Mouse (Mus musculus) bone marrow, adult 2 months (tissue): ENCODE measurements around the gene Satb1.

Experiments
- CTCF ChIP-seq: fragments of 200-500 bp; IDR thresholded peaks from 2 replicates; pipeline ENCODE4 v1.5.1; 2011; ENCODE audit warnings: low read length, control low read depth; ENCODE audit not compliant: control insufficient read depth, insufficient read depth
- POLR2A ChIP-seq: fragments of 200-500 bp; IDR thresholded peaks from 2 replicates; pipeline ENCODE4 v1.6.1; 2011; ENCODE audit warnings: low read depth, mild to moderate bottlenecking, control low read depth, low read length, borderline replicate concordance; ENCODE audit not compliant: control insufficient read depth

DNA sequence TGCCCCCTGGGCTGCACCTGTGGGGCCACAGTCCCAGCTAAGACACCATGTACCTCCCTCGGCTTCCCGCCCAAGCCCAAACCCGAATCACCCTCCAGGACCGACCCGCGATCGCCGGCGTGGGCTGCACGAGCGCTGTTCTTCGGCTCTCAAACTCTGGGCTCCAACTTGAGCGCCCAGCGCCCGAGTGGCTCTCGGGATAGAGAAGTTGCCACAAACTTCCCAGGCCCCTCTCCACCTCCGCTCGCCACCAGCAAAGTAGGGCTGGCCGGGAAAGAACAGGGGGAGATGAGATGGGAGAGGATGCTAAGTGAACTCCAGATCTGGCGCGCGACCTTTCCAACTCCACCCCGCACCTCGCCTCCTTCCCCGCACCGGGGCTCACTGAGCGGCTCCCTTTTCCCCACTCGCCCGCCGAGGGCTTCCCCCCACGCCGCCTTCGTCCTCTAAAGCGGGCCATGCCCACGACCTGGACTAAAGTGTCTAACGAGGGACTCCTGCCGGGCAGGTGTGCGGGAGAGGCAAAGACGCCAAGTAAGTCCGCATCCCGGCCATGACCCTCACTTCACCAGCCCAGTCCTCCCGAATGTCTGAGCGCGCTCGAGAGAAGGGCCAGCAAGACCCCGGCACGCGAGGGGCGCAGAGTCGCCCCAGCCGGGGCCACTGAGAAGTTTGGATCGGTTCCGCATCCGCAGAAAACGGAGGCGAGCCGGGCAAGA is 1.2 kb downstream of the Satb1 start:
- TF ChIP-seq POLR2A (no peak), CTCF (no peak)
